Mouse (Mus musculus) T-helper 17 cell (primary cell): ENCODE measurements at regions not wholly inside any gene's neighbourhood (a gene's known extent, or its start where the extent isn't known, plus 50 kb on each side); places are given as distances from the start of the nearest gene placed in this dataset.
"Not testable (repeated sequence)": the region's sequence is repeated elsewhere in the genome, so short reads cannot be mapped to it uniquely, and the experiment has no call there.

Experiments
- in situ Hi-C, 2 experiments: fragments of 300-600 bp; cut with MboI, MseI; formaldehyde crosslinking; loops; 1 replicate in 1 of 2; 2 replicates in 1 of 2; pipeline ENCODE4 v1.15.1; 2025; ENCODE audit warnings: high pct_unique_total_duplicates in 2 of 2

DNA sequence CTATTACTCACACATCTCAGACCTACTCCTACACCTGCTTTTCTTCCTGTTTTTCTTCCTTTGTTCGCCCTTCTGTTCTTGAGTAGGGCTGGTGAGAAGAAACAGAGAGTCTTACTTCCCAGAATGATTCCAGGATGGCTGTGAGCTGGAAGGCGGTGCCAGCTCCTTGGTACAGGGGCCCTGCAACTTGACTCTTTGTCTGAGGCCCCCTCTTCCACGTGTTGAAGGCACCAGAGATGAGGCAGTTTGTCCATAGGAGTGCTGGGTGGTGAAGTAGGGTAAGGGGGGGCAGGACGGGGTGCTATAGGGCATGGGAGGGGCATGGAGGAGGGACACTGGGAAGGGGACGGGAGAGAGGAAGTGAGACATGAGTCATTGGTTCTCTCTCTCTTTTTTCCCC is 60.8 kb downstream of the Dmrta2 start:
- in situ Hi-C loops = loop anchor here in 1 of 2 experiments (10.0 kb wide), 1 partner anchor 1446 kb away; no protein-coding TSS in a partner anchor

DNA sequence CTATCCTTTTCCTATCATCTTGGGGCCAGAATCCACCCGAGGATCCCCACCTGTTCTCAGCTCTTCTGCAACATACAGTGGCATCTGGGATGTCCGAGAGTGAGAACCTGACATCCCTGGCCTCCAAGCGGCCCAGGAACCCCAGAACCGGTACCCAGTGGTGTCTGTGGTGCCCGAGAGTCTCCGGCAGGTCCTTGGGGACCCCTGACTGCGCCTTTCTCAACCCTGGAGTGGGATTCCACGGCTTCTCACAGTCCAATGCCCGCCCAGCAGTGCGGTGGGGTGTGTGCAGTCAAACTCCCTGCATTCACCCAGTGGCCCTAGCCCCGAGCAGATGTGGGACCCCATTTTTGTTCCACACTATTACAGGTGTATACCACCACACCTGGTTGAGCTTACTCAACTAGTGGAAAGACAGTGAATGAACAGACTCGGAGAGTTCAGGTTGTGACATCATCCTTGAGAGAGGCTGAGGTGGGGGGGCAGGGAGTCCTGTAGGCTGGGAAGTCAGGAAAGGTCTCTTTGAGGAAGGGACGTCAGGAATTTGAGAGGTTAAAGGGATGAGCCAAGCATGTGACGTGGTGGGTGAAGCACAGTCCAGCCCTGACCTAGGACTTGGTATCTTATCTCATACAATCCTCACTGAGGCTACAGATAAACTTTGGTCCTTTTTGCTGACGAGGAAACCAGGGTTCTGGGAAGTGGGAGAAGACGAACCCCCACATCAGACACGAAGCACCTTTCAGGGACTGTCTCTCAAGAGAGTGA is 67.2 kb downstream of the Dmrta2 start:
- in situ Hi-C loops = loop anchor here in 1 of 2 experiments (10.0 kb wide), 1 partner anchor 1580 kb away; no protein-coding TSS in a partner anchor

DNA sequence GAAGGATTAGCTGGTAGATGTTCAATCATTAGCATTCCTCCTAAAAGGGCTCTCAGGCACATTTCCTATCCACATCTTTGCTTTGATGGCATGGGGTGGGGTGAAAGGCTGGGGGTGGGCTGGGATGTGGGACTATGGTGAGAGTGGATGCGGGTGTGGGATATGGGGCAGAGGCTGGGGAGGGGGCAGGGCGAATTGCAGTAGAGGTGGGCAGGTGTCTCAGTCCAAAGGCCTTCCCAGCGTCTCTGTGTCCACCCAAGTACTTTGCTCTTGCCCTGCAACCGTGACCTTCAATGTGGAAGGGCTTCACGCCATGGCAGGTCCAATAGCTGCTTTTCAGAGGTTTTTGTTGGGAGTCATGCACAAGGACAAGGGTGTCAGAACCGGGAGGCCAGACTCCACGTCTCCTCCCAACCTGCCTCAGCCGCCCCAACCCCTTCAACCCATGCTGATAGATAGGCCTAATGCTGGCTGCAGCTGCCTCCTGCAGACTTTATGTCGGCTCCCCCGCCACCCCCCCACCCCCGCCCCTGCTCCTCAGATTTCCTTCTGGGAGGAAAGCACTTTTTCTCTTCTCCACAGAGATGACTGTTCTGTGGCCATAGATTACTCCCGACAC is 67.9 kb downstream of the Dmrta2 start:
- in situ Hi-C loops = loop anchor here in 1 of 2 experiments (10.0 kb wide), 1 partner anchor 1579 kb away; no protein-coding TSS in a partner anchor

DNA sequence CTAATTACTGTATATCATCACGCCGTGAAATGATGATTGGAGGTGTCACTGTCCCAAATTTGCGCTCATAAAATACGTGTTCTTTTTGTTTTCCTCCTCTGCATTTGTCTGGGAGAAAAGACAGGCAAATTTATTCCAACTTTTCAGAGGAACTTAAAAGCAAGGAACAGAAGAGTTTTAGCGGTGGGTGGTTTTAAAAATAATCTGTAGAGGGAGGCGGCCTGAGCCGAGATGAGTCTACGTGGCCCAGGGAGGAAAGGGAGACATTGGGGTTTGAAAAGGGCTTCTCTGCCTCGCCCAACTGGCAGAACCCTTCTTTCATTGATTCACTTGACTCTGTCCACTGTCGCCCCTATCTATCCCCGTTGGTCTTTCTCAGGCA is 68.4 kb downstream of the Dmrta2 start:
- in situ Hi-C loops = loop anchor here in 1 of 2 experiments (10.0 kb wide), 1 partner anchor 1579 kb away; no protein-coding TSS in a partner anchor

GRCm38 (mm10) chr4:110050393-110051280 is 72.8 kb downstream of the Dmrta2 start:
- in situ Hi-C loops = loop anchor here in 1 of 2 experiments (10.0 kb wide), 1 partner anchor 1574 kb away; no protein-coding TSS in a partner anchor

GRCm38 (mm10) chr4:110051281-110051665 is 73.4 kb downstream of the Dmrta2 start:
- in situ Hi-C loops = loop anchor here in 1 of 2 experiments (10.0 kb wide), 1 partner anchor 1574 kb away; no protein-coding TSS in a partner anchor

GRCm38 (mm10) chr4:110051872-110052271 is 74.0 kb downstream of the Dmrta2 start:
- in situ Hi-C loops = loop anchor here in 1 of 2 experiments (10.0 kb wide), 1 partner anchor 1573 kb away; no protein-coding TSS in a partner anchor

GRCm38 (mm10) chr4:110052998-110053397 is 75.1 kb downstream of the Dmrta2 start:
- in situ Hi-C loops = loop anchor here in 1 of 2 experiments (10.0 kb wide), 1 partner anchor 1572 kb away; no protein-coding TSS in a partner anchor

DNA sequence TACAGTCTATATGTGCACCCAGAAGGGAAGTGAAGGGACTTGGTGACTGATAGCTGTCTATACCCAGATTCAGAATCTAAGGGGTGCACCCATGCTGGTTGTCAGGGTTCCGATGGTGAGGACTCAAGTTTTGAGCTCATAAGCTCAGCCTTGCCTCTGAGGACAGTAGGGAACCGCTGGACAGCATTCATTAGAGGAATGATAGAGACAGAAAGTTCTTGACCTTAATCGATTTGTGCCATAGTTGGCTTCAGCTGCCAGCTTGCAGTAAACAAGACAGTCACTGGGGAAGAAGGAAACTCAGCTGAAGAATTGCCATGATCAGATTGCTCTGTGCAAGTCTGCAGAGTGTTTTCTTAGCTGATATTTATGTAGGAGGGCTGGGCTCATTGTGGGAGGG is 96.0 kb downstream of the Dmrta2 start:
- in situ Hi-C loops = no loop called here

DNA sequence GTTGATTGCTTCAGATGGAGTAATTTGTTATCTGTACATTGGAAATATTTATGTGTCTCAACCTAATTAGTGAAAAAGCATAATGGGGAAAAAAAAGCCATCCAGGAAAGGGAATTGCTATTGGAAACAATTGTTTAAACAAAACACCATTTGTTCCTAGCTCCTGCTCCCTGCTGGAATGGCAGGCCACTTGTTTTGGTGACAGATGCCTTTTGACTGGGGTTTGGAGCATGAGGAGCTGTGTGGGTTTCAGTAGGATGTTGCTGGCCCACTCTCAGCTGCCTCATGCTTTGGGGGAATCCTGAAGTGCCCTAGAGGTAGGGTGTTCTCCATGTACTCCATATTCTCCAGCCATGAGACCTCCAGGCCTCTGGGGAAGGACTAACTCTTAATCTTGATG is 105.5 kb downstream of the Dmrta2 start:
- in situ Hi-C loops = no loop called here

DNA sequence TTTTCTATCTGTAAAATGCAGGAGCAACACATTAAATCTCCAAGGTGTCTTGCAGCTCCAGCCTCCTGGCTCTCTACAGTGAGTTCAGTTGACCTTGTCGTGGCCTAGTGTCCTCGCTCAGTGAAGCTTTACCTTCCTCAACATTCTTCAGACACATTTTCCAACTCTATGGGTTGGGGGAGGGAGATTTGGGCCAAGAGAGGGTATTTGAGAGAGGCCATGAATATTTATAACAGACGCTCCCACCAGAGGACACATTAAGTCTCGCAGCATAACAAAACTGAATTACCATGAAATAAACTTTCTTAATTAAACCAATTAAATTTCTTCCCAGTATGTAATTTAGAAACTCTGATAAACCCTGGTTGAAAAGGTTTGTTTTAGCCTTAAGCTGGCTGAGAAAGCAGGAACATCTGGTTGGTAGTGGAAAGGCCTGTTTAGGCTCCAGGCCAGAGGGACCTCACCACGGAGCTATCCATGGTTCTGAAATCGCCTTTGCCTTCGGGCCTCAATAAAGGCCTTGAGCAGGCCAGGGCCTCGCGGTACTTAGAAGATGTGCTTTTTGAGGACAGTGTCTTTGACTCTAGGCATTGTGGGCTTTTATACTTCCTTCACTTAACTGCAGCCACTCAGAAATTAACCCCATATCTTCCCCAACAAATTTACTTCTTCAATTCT is 109.9 kb downstream of the Dmrta2 start:
- in situ Hi-C loops = no loop called here

- in situ Hi-C loops = no loop called here
Observed at GRCm38 (mm10) chr4:110093040-110093820, 115.4 kb downstream of the Dmrta2 start.

- in situ Hi-C loops = no loop called here
Observed at GRCm38 (mm10) chr4:110094541-110094940, 116.7 kb downstream of the Dmrta2 start.

GRCm38 (mm10) chr4:110095760-110096593 is 118.1 kb downstream of the Dmrta2 start:
- in situ Hi-C loops = no loop called here

GRCm38 (mm10) chr4:110104119-110104518 is 126.3 kb downstream of the Dmrta2 start:
- in situ Hi-C loops = not testable (repeated sequence)

GRCm38 (mm10) chr4:110106620-110107243 is 128.9 kb downstream of the Dmrta2 start:
- in situ Hi-C loops = no loop called here

- in situ Hi-C loops = no loop called here
Observed at GRCm38 (mm10) chr4:110119438-110119837, 141.6 kb downstream of the Dmrta2 start.

- in situ Hi-C loops = no loop called here
Observed at GRCm38 (mm10) chr4:110119874-110120273, 142.0 kb downstream of the Dmrta2 start.

DNA sequence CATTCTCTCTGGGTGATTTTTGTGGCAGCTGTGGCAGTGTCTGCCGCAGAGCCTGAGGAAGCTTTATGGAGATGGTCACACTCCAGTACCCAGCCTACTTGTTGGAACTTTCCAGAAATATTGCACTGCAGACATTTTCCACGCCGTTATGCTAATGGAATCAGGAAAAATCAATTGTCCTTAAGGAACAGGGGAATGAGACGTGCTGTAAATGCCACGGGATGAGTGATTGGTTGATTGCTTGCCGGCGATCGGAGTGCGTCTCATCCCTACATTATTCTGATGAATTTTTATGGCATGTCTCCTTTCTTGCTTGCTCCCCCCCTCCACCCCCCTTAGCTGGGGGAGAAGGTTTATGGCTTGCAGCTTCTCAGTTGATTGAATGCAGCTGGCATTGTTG is 142.9 kb downstream of the Dmrta2 start:
- in situ Hi-C loops = no loop called here
